Mouse (Mus musculus) heart, postnatal 0 days (tissue): Measurements from ENCODE around the gene Psmd6.

Experiments
- CTCF ChIP-seq: IDR thresholded peaks from 2 replicates; pipeline ENCODE4 v1.5.1; 2016; ENCODE audit warnings: antibody characterized with exemption, control low read depth, low read depth
- EP300 ChIP-seq: IDR thresholded peaks from 2 replicates; pipeline ENCODE4 v1.6.1; 2016; ENCODE audit warnings: antibody characterized with exemption, low read depth

GRCm38 (mm10) chr14:14083811-14084210, 37.0 kb downstream of the Psmd6 start:
- no peak for TF ChIP-seq CTCF
- TF ChIP-seq EP300: no peak
